Mouse (Mus musculus) liver, embryonic 11.5 days (tissue): ENCODE measurements around the gene Timm13. TPM values are rescaled to one million over a fixed set of nuclear protein-coding genes. Genes with fewer than 3 reads are reported as not detected.

Experiments used
- ATAC-seq: fragments of 200-750 bp; cut with Nextera tagmentation; replicated peaks from 2 replicates; pipeline ENCODE4 v1.8.0; 2017; ENCODE audit warnings: moderate number of reproducible peaks, mild to moderate bottlenecking, moderate TSS enrichment, moderate library complexity; ENCODE audit not compliant: low FRiP score
- DNase-seq: peaks from one replicate; pipeline ENCODE4 v3.0.0-alpha.2; 2017; ENCODE audit warnings: low spot score
- H3K27ac ChIP-seq: fragments of 300-500 bp; sonication (generic); 2 replicates; pipeline ENCODE4 v1.5.1; 2014; ENCODE audit warnings: mild to moderate bottlenecking, low read depth, low read length, control low read depth
- H3K27me3 ChIP-seq: fragments of 300-500 bp; sonication (generic); replicated peaks from 2 replicates; pipeline ENCODE4 v1.6.1; 2014; ENCODE audit warnings: low read length, mixed read lengths; ENCODE audit not compliant: control insufficient read depth, insufficient read depth
- H3K36me3 ChIP-seq: fragments of 300-500 bp; sonication (generic); 2 replicates; pipeline ENCODE4 v1.6.1; 2014; ENCODE audit warnings: mild to moderate bottlenecking, low read length, moderate library complexity, mixed read lengths; ENCODE audit not compliant: control insufficient read depth, insufficient read depth
- H3K4me1 ChIP-seq: fragments of 300-500 bp; sonication (generic); replicated peaks from 2 replicates; pipeline ENCODE4 v1.6.1; 2014; ENCODE audit warnings: low read length, mixed read lengths; ENCODE audit not compliant: control insufficient read depth, insufficient read depth
- H3K4me2 ChIP-seq: fragments of 300-500 bp; sonication (generic); 2 replicates; pipeline ENCODE4 v1.6.1; 2014; ENCODE audit warnings: mild to moderate bottlenecking, control low read depth, moderate library complexity
- H3K4me3 ChIP-seq: fragments of 300-500 bp; sonication (generic); 2 replicates; pipeline ENCODE4 v1.5.1; 2014; ENCODE audit warnings: low read depth, low read length, control low read depth
- H3K9ac ChIP-seq: fragments of 300-500 bp; sonication (generic); 2 replicates; pipeline ENCODE4 v1.6.1; 2014; ENCODE audit warnings: low read depth, low read length, control low read depth
- H3K9me3 ChIP-seq: fragments of 300-500 bp; sonication (generic); 2 replicates; pipeline ENCODE4 v1.6.1; 2016; ENCODE audit warnings: low read length, inconsistent platforms, mixed read lengths; ENCODE audit not compliant: control insufficient read depth
- WGBS: fragments of 180-500 bp; shearing (Covaris S2); extraction: QIAGEN DNeasy Blood & Tissue Kit; methylation state at CpG from one replicate; pipeline ENCODE4 v1.1.7; 2014; 5-methylcytosine and 5-hydroxymethylcytosine counted together
- polyA plus RNA-seq: library from polyadenylated mRNA; unstranded; fragments of >200 nt; fragmentation: Nextera tagmentation; extraction: Ambion mirVana; gene quantifications from 2 replicates; pipeline ENCODE4 v1.2.1, GENCODE M21; 2014

The Timm13 gene
- polyA plus RNA-seq, 1 experiment from 2014 or later: 445 TPM

DNA sequence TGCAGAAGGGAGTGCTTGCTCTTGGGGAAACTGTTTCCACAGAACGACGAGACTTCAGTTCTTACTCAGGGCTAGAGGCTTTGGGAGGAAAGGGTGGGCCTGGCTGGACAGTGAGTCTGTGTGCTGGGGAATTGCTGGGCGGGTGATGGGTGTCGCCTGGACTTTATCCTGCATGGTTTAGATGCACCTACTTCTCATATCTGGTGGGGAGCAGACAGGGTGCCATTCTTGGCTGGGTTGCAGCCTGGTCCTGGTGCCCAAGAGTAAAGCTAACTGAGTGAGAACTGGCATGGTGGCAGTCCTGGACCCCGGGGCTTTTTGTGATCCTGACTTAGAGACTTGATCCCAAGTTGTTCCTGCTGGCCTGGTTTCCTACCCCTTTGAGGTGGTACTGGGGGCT lies 43.9 kb downstream of the Timm13 start:
- Histone ChIP-seq H3K4me2 (peak overlapping the region; percentile 90), H3K9ac (peak overlapping the region; percentile 96), H3K27ac (peak overlapping the region; percentile 96), H3K9me3 (no peaks in the 10 kb centered on the region), H3K4me1 (peaks cover 46% of the 10 kb centered on the region), H3K4me3 (peak overlapping the region; percentile 96), H3K36me3 (peaks cover 12% of the 10 kb centered on the region), H3K27me3 (no peaks in the 10 kb centered on the region)
- ATAC-seq (0 out of 2 replicates have a peak, but pooled peaks have one; percentile 18), DNase-seq (no peak)
- WGBS: 66% methylated on average over 5 of the region's 5 CpGs

DNA sequence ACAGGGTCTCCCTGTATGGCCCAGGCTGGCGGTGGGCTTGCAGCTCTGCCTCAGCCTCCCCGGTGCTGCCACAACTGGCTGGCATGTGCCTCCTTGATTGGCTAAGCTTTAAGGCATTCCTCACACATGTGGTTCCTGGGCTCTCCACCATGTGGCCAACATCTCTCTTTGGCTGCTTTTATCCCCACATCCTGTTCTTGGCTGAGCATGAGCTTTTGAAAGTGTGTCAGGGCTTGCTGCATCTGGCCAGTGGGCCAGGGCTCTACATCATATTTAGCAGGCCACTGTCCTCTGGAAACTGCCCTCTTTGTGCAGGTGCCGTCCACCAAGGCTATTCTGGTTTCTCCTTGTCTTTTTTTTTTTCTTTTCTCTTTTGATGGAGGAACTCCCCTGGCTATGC lies 44.5 kb downstream of the Timm13 start:
- peaks cover 16% of the 10 kb centered on the region for H3K36me3 ChIP-seq
- no peaks in the 10 kb centered on the region for H3K27me3 ChIP-seq
- H3K4me1 ChIP-seq: peaks cover 41% of the 10 kb centered on the region
- no peak for DNase-seq
- 59% methylated on average over 3 of the region's 3 CpGs for WGBS
- H3K4me2 ChIP-seq: peak overlapping the region; percentile 90
- H3K4me3 ChIP-seq: peak overlapping the region; percentile 96
- H3K27ac ChIP-seq: peak overlapping the region; percentile 96
- no peak for ATAC-seq
- H3K9ac ChIP-seq: peak overlapping the region; percentile 96
- H3K9me3 ChIP-seq: no peaks in the 10 kb centered on the region

DNA sequence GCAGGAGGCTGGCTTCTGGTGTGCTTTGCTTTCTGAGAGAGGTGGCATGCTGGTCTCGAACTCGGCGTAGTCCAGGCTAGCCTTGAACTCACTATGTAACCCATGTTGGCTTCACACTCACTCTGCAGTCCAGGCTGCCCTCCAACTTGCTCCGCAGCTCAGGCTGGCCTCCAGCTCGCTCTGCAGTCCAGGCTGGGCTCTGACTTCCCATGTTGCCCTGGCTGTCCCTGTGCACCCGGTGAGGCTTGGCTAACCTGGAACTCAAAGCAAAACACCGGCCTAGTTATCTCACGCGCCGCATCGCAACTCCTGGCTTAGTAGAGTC lies 45.1 kb downstream of the Timm13 start:
- WGBS: 14% methylated on average over 11 of the region's 11 CpGs
- Histone ChIP-seq H3K9ac (peak overlapping the region; percentile 96), H3K4me1 (peaks cover 41% of the 10 kb centered on the region), H3K4me3 (peak overlapping the region; percentile 96), H3K9me3 (no peaks in the 10 kb centered on the region), H3K4me2 (peak overlapping the region; percentile 90), H3K27ac (peak overlapping the region; percentile 96), H3K36me3 (peaks cover 16% of the 10 kb centered on the region), H3K27me3 (no peaks in the 10 kb centered on the region)
- ATAC-seq (no peak), DNase-seq (no peak)

- WGBS: under 1% methylated on average over 81 of the region's 81 CpGs
- DNase-seq: peak; percentile 97
These were observed 45.6 kb downstream of the Timm13 start, which contains the start of the genes Lsm7 and Sppl2b for GRCm38 (mm10) chr10:80854913-80855748. Gene Lsm7 (minus strand): TSS chr10:80855209. Gene Sppl2b (plus strand): TSS chr10:80855275.

More at GRCm38 (mm10) chr10:80854913-80855748, 45.6 kb downstream of the Timm13 start, which contains the start of the genes Lsm7 and Sppl2b:
- peaks cover 16% of the 10 kb centered on the region for H3K36me3 ChIP-seq
- peak within 1 kb of the TSS; percentile 96 for H3K4me3 ChIP-seq
- peak; percentile 56 for ATAC-seq
- H3K27me3 ChIP-seq: no peaks in the 10 kb centered on the region
- peak within 1 kb of the TSS; percentile 96 for H3K27ac ChIP-seq
- H3K4me2 ChIP-seq: peak within 1 kb of the TSS; percentile 90
- peaks cover 41% of the 10 kb centered on the region for H3K4me1 ChIP-seq
- H3K9ac ChIP-seq: peak within 1 kb of the TSS; percentile 96
- no peaks in the 10 kb centered on the region for H3K9me3 ChIP-seq

Other genes with a start within 250 kb of the Timm13 start
- 38.0 and 38.4 TPM in 2 replicates for gene Btbd2, start 243.9 kb downstream of the Timm13 start, polyA plus RNA-seq
- 124 and 128 TPM in 2 replicates for gene Mknk2, start 222.9 kb downstream of the Timm13 start, polyA plus RNA-seq
- gene Mob3a, start 199.0 kb downstream of the Timm13 start, polyA plus RNA-seq: 56.7 and 57.3 TPM in 2 replicates
- gene Izumo4, start 198.8 kb downstream of the Timm13 start, polyA plus RNA-seq: 5.7 and 6.8 TPM in 2 replicates
- gene Ap3d1, start 158.7 kb downstream of the Timm13 start, polyA plus RNA-seq: 53.1 and 53.2 TPM in 2 replicates
- gene Dot1l, start 145.8 kb downstream of the Timm13 start, polyA plus RNA-seq: 23.9 and 28.2 TPM in 2 replicates
- gene Sf3a2, start 102.8 kb downstream of the Timm13 start, polyA plus RNA-seq: 116 and 121 TPM in 2 replicates
- 178 and 188 TPM in 2 replicates for gene Plekhj1, start 102.3 kb downstream of the Timm13 start, polyA plus RNA-seq
- gene Amh, start 95.7 kb downstream of the Timm13 start, polyA plus RNA-seq: 0.14 TPM in 1 of 2 replicates, not detected in the other
- gene Jsrp1, start 87.5 kb downstream of the Timm13 start, polyA plus RNA-seq: 1.1 and 1.5 TPM in 2 replicates
- 1,793 and 1,800 TPM in 2 replicates for gene Oaz1, start 74.3 kb downstream of the Timm13 start, polyA plus RNA-seq
- 0.05 TPM in 1 of 2 replicates, not detected in the other for gene Lingo3, start 56.9 kb downstream of the Timm13 start, polyA plus RNA-seq
- gene Lsm7, start 45.8 kb downstream of the Timm13 start, polyA plus RNA-seq: 403 and 453 TPM in 2 replicates
- gene Sppl2b, start 45.7 kb downstream of the Timm13 start, polyA plus RNA-seq: 58.5 and 63.8 TPM in 2 replicates
- gene Tmprss9, start 29.1 kb downstream of the Timm13 start, polyA plus RNA-seq: not detected in 2 replicates
- gene Lmnb2, start 17.3 kb upstream of the Timm13 start, polyA plus RNA-seq: 16.2 and 18.2 TPM in 2 replicates
- 4.0 and 5.0 TPM in 2 replicates for gene Gadd45b, start 29.1 kb upstream of the Timm13 start, polyA plus RNA-seq
- gene Gng7, start 114.0 kb upstream of the Timm13 start, polyA plus RNA-seq: 1.8 and 2.1 TPM in 2 replicates
- gene Diras1, start 124.7 kb upstream of the Timm13 start, polyA plus RNA-seq: 0.45 TPM in 1 of 2 replicates, not detected in the other
- 9.1 and 9.4 TPM in 2 replicates for gene Slc39a3, start 136.5 kb upstream of the Timm13 start, polyA plus RNA-seq
- 147 and 153 TPM in 2 replicates for gene Sgta, start 159.2 kb upstream of the Timm13 start, polyA plus RNA-seq
- 80.3 and 84.0 TPM in 2 replicates for gene Thop1, start 169.1 kb upstream of the Timm13 start, polyA plus RNA-seq
- 17.3 and 17.6 TPM in 2 replicates for gene Creb3l3, start 197.9 kb upstream of the Timm13 start, polyA plus RNA-seq
- 201 and 207 TPM in 2 replicates for gene Map2k2, start 204.9 kb upstream of the Timm13 start, polyA plus RNA-seq
- 31.6 and 34.2 TPM in 2 replicates for gene Zbtb7a, start 234.3 kb upstream of the Timm13 start, polyA plus RNA-seq